Mouse (Mus musculus): Measurements from ENCODE around the gene Helz2. TPM values are rescaled to one million over a fixed set of nuclear protein-coding genes. Genes with fewer than 3 reads are reported as not detected.
A peak's percentile ranks its signal among the peaks of the same experiment; 100 is the strongest.

The Helz2 gene
- total RNA-seq (2021): 1 to 10 TPM; 1.2 to 1.8 TPM
- long read RNA-seq: 0 reads

DNA sequence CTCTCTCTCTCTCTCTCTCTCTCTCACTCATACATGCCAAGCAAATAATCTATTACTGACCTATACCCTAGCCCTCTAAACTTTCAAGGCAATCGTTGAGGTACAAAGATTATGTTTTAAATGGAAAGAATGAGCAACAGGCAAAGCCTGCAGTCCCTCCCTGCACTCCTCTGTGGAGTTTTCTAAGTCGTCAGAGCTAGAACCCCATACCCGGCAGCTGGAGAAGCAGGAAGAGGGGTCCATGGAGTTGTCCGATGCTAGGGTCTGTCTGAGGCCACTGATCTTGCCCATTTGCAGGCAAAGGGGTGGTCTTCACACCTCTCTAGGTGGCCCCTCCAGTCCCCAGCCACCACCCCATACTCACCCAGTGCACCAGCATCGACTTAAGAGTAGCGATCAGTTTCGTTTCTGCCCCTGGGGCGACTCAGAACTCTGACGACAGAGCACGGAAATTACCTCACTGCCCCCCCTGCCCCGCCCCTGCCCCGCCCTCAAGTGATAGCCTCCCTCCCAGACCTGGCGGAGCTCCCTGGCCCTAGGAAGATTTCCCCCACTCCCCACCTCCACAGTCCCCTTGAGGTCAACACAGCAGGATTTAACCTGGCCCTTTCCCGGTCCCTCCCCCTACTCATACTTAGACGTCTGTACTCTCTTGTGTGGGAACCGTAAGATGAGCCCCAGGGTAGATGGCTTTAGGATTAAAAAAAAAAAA is at the start of gene Helz2:
TSS of gene Helz2 (minus strand) at position 426 of the 712 bp plus-strand sequence.
- no peak for DNase-seq (ENCODE audit: low spot score in 2 of 2)

GRCm38 (mm10) chr2:181290937-181291336 is 49.1 kb upstream of the Helz2 start:
- no peak for DNase-seq (ENCODE audit: low spot score in 2 of 2)

- no peak for DNase-seq (ENCODE audit: low spot score in 2 of 2)
Observed at GRCm38 (mm10) chr2:181288691-181289090, 46.9 kb upstream of the Helz2 start.

DNA sequence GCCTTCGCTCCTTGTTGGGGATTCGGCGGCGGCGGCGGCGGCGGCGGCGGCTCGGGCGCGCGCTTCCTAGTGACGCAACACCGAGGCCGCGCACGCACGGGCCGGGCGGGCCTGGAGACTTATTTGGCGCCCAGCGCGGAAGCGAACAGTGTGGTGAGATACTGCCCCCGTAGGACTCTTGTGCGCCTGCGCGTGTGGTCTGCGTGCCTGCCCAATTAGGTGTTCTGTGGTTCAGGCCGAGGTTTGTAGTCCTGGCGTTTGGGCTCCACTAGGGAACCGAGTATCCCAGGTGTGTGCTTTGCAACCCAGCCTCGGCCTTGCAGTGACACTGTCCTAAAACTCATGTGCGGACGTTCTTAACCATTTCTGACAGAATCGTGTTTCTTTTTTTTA is 46.1 kb upstream of the Helz2 start, which contains the start of gene Gmeb2:
TSS of gene Gmeb2 (minus strand) at position 78 of the 393 bp plus-strand sequence.
- peak; percentile 86 to 92 for DNase-seq (ENCODE audit: low spot score in 2 of 2)

- peak; percentile 80 to 86 for DNase-seq (ENCODE audit: low spot score in 2 of 2)
Observed at GRCm38 (mm10) chr2:181287338-181287957, 45.6 kb upstream of the Helz2 start.

- DNase-seq (ENCODE audit: low spot score in 2 of 2): no peak
Observed at GRCm38 (mm10) chr2:181286629-181287337, 45.0 kb upstream of the Helz2 start.

DNA sequence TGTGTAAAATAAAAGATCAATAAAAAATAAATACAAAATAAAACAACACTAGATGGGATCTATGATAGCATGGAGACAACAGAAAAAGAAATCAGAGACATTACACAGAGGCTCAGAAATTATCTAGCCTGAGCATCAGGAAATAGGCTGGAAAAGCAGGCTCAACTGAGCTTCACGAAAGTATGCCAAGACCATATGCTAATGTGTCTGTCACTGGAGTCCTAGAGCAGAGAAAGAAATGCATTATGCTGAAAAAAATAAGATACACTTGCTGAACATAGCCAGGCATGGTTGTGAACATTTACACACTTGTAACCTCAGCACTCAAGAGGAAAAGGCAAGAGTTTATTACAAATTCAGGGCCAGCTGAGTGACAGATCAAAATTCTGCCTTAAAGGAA is 38.1 kb upstream of the Helz2 start:
- no peak for DNase-seq (ENCODE audit: low spot score in 2 of 2)

GRCm38 (mm10) chr2:181277866-181278265 is 36.0 kb upstream of the Helz2 start:
- DNase-seq (ENCODE audit: low spot score in 2 of 2): no peak

DNA sequence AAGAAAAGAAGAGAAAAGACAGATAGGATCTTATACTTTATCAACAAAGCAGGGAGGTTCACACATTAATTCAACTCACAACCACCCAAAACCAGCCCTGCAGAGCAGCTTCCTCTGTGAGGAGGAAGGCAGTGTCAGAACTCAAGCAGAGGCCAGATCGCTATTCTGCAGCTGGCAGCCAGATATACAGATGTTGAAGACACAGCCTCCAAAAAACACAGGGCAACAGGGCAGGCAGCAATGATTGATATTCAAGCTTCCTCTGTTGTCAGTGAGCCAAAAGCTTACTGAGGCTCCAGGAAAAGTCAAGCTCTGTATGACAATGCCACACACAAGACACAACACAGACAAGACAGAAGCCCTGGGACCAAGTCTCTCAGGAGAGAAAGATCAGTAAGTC is 34.9 kb upstream of the Helz2 start:
- no peak for DNase-seq (ENCODE audit: low spot score in 2 of 2)

- DNase-seq (ENCODE audit: low spot score in 2 of 2): no peak
Observed at GRCm38 (mm10) chr2:181274639-181275038, 32.8 kb upstream of the Helz2 start.

GRCm38 (mm10) chr2:181273829-181274228 is 32.0 kb upstream of the Helz2 start:
- no peak for DNase-seq (ENCODE audit: low spot score in 2 of 2)

DNA sequence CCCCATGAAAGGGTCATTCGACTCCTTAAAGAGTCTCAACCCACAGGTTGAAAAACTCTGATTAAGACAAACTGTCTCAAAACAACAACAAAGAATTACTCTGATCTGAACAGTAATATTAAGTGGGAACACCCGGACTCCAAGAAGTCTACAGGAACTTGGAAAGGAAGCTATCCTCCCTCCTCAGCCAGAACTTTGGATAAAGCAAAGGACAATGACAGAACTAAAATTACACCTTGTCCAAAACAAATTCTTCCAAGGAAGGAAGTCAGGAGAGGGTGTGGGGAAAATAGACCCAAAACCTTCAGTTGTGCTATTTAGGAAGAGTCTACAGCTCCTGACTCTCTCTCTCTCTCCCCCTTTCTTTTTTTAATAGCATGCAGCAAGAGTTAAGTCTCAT is 30.3 kb upstream of the Helz2 start:
- DNase-seq (ENCODE audit: low spot score in 2 of 2): no peak

DNA sequence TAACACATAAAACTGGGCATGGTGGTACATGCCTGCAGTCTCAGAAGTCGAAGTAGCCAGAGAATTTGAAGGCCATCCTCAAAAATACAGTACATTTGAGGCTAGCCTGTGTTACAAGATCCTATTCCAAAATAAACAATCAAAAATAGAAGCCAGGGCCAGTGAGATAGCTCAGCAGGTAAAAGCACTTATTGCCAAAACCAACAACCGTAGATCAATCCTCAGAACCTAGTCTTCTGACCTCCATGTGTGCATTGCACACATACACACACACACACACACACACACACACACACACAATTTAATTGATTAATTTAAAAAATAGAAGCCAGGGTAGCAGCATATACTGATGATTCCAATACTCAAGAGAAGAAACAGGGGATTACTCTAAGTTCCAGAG is 25.0 kb upstream of the Helz2 start:
- no peak for DNase-seq (ENCODE audit: low spot score in 2 of 2)

- no peak for DNase-seq (ENCODE audit: low spot score in 2 of 2)
Observed at GRCm38 (mm10) chr2:181253248-181253647, 11.4 kb upstream of the Helz2 start.

DNA sequence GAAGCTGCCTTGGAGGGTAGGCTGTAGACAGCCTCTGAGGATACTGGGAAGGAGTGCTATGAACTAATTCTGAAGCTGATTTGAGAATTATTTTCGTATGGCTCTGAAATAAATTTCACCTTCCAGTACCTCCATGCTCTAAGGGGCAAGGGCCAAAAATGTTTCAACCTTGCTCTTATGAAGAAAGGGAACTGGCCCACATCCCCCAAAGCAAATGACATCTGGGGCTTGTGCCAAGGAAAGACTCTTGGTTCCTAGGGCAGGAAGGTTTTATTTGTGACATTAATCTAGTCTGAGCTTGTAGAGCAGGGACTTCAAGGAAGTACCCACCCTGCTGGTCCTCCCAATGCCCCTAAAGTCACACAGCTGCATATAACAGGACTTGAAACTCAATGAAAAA is 10.0 kb upstream of the Helz2 start:
- DNase-seq (ENCODE audit: low spot score in 2 of 2): no peak

GRCm38 (mm10) chr2:181249217-181249616 is 7.4 kb upstream of the Helz2 start:
- no peak for DNase-seq (ENCODE audit: low spot score in 2 of 2)

- no peak for DNase-seq (ENCODE audit: low spot score in 2 of 2)
Observed at GRCm38 (mm10) chr2:181245031-181245430, 3.2 kb upstream of the Helz2 start.

DNA sequence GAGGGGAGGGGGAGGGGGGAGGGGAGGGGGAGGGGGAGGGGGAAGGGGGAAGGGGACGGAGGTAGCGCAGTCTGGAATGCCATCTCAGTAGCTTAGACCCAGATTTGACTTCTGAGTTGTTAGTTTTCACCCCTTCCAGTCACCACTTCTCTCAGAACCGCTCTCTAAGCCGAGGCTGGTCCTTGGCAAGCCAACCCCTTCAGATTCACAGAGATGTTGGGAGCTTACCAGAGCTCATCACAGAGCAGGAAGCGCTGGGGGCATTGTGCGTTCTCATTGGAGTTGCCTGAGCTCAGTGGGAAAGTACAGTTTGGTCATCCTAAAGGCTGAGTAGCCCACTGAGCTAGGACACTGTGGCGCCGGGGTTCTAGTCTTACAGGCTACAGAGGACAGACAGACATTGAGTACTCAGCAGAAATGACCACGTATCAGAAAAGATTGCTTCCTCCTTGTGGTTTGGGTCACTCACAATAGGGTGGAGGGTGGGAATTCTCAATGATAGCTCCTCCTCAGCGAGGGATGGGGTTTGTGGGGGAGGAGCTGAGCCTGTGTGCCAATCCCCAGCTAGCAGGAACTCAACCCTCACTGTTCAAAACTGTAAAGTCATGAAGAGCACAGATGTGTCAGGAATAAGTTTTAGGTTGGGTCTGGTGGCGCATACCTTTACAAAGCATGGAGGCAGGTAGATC is 2.0 kb upstream of the Helz2 start:
- DNase-seq (ENCODE audit: low spot score in 2 of 2): no peak

GRCm38 (mm10) chr2:181242314-181242665 is 463 bp upstream of the Helz2 start:
- no peak for DNase-seq (ENCODE audit: low spot score in 2 of 2)

GRCm38 (mm10) chr2:181240806-181241440 is 904 bp downstream of the Helz2 start:
- DNase-seq (ENCODE audit: low spot score in 2 of 2): no peak

- DNase-seq (ENCODE audit: low spot score in 2 of 2): no peak
Observed at GRCm38 (mm10) chr2:181239261-181239660, 2.6 kb downstream of the Helz2 start.
